11 mouse cellular contexts compared by ENCODE assay signal in the genomic region with DNA sequence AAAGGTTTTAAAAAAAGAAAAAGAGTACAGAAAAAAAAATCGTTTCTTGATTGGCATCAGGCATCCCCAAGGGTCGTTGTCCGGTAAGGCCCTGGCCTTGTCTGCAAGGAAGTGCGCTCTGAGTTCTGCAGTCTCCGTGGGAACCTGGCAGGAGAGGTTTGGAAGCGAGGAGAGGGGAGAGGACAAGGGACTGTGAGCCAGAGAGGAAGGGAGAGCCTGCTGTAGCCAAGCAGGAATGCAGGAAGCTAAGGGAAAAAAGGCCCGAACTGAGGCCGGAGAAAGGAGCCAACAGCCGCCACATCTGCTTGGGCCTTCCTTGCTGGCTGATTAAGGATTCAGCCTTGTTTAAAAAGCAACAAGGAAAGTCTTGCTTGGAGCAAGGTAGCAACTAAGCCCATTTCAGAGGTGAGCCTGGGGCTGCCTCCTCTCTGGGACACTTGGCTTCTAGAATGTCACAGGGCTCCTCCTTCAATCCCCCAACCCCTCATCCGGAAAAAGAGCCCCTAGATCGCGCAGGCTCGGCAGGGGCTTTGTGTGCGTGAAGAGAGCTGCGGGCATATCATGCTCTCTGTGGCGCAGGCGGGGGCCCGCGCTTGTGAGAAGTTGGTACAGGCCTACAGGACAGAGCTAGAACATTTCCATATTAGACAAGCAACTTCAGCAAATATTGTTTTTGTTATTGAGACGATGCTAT. TPM values are rescaled to one million over a fixed set of nuclear protein-coding genes. Genes with fewer than 3 reads are reported as not detected.
A peak's percentile ranks its signal among the peaks of the same experiment; 100 is the strongest.
DNase-seq lines count a peak whose midpoint lies in the region; ATAC-seq and TF ChIP-seq lines count a peak whose summit lies in the region.
"Had no signal": no experiment of that assay in that cellular context is flagged by ENCODE, and none has a peak within 500 bp of the region (broad histone marks: within the 10 kb centered on the region; RNA-seq: fewer than 3 reads in every experiment).

No protein-coding gene starts in this region.

- ATAC-seq in hindbrain, embryonic 16.5 days, result no peak; the same call in 1 of the 2 replicates
- no peak for ATAC-seq in neural tube, embryonic 12.5 days (ENCODE audit: low FRiP score, low read depth)
- ATAC-seq: liver, postnatal 0 days; Patski had no signal

- H3K9me3 ChIP-seq in hindbrain, embryonic 16.5 days (ENCODE audit: control insufficient read depth, low read length), result no peaks in the 10 kb centered on the region; the same call in 1 of the 2 replicates
- no peaks in the 10 kb centered on the region for H3K9me3 ChIP-seq in neural tube, embryonic 12.5 days

- no peak for TF ChIP-seq CTCF in layer of hippocampus, adult 2 months (conservative IDR thresholded peaks at IDR 0.05)

- no peaks in the 10 kb centered on the region for H3K36me3 ChIP-seq in hindbrain, embryonic 16.5 days (ENCODE audit: control insufficient read depth, insufficient read depth, low read length)
- H3K36me3 ChIP-seq in neural tube, embryonic 12.5 days, result no peaks in the 10 kb centered on the region

- H3K4me2 ChIP-seq in hindbrain, embryonic 16.5 days (ENCODE audit: low read length), result no peak overlapping the region
- no peak overlapping the region for H3K4me2 ChIP-seq in neural tube, embryonic 12.5 days (replicated peaks)

- peak overlapping the region; percentile 23; the same call in 1 of the 2 replicates for H3K9ac ChIP-seq in hindbrain, embryonic 16.5 days (ENCODE audit: low read depth, low read length)
- H3K9ac ChIP-seq in neural tube, embryonic 12.5 days, result 0 out of 2 replicates have a peak overlapping the region, but pooled peaks have one; percentile 1
- H3K9ac ChIP-seq: liver, postnatal 0 days had no signal

- no peak overlapping the region for H3K4me3 ChIP-seq in layer of hippocampus, adult 2 months
- no peak overlapping the region for H3K4me3 ChIP-seq in hindbrain, embryonic 16.5 days (ENCODE audit: low read length)
- no peak overlapping the region for H3K4me3 ChIP-seq in neural tube, embryonic 12.5 days
- H3K4me3 ChIP-seq: erythroblast, embryonic 14.5 days had no signal

- intact Hi-C loops in gastrocnemius, postnatal 14 days (cut with DNase I; ENCODE audit: low total_unique reads), result loop anchor here (5.0 to 10.0 kb wide), 2 partner anchors 78 to 206 kb away; partner anchors contain the start of gene Igfbp4

- H3K27ac ChIP-seq in layer of hippocampus, adult 2 months, result peak overlapping the region; percentile 59
- H3K27ac ChIP-seq in hindbrain, embryonic 16.5 days (ENCODE audit: low read depth, low read length), result no peak overlapping the region
- H3K27ac ChIP-seq in neural tube, embryonic 12.5 days, result no peak overlapping the region

- DNase-seq in layer of hippocampus, adult 2 months (ENCODE audit: low spot score in 2 of 2), result no peak
- no peak for DNase-seq in layer of hippocampus, adult 18-20 months (ENCODE audit: low spot score in 2 of 2)
- peak; percentile 68 for DNase-seq in gastrocnemius, postnatal 14 days
- no peak for DNase-seq in urinary bladder, postnatal 14 days (ENCODE audit: low spot score)
- DNase-seq in spleen, postnatal 4 days (ENCODE audit: low spot score in 2 of 2), result no peak
- no peak for DNase-seq in left cerebral cortex, adult 18-20 months (ENCODE audit: low spot score in 2 of 2)
- DNase-seq: liver, postnatal 0 days had no signal

- peaks cover 9% of the 10 kb centered on the region for H3K4me1 ChIP-seq in hindbrain, embryonic 16.5 days (ENCODE audit: control insufficient read depth, insufficient read depth, low read depth, low read length)
- peaks cover 38% of the 10 kb centered on the region for H3K4me1 ChIP-seq in neural tube, embryonic 12.5 days

- no peaks in the 10 kb centered on the region for H3K27me3 ChIP-seq in hindbrain, embryonic 16.5 days (replicated peaks; ENCODE audit: control insufficient read depth, insufficient read depth, low read length)
- H3K27me3 ChIP-seq in neural tube, embryonic 12.5 days (replicated peaks), result no peaks in the 10 kb centered on the region

- 34% methylated on average over 20 of the region's 20 CpGs for WGBS in hindbrain, embryonic 16.5 days
- WGBS in neural tube, embryonic 12.5 days, result 55% methylated on average over 20 of the region's 20 CpGs

RNA-seq across cellular contexts. Expression of gene Tns4, which starts 31.6 kb away (rescaled TPM):
- total RNA-seq in layer of hippocampus, adult 2 months (2021), result not detected
- total RNA-seq in layer of hippocampus, adult 18-20 months (2021), result under 1 TPM; 0.08 to 0.32 TPM
- under 1 TPM in 1 of 2 experiments, not detected in 1; 0.10 TPM for total RNA-seq in gastrocnemius, postnatal 14 days (2021)
- 0.16 TPM in 2 replicates for polyA plus RNA-seq in hindbrain, embryonic 16.5 days (2015; fragmentation: Nextera tagmentation; extraction: Ambion mirVana)
- 0.22 and 0.41 TPM in 2 replicates for polyA plus RNA-seq in neural tube, embryonic 12.5 days (2016; fragmentation: Nextera tagmentation; extraction: Ambion mirVana)
- under 1 TPM; 0.14 to 0.16 TPM for total RNA-seq in left cerebral cortex, adult 18-20 months (2021)
- polyA plus RNA-seq: erythroblast, embryonic 14.5 days; Patski had no signal

RNA-seq across cellular contexts. Expression of gene Ccr7, which starts 34.2 kb away (rescaled TPM):
- not detected for total RNA-seq in layer of hippocampus, adult 2 months (2021)
- total RNA-seq in layer of hippocampus, adult 18-20 months (2021), result not detected
- under 1 TPM; 0.10 to 0.11 TPM for total RNA-seq in gastrocnemius, postnatal 14 days (2021)
- not detected in 2 replicates for polyA plus RNA-seq in hindbrain, embryonic 16.5 days (2015; fragmentation: Nextera tagmentation; extraction: Ambion mirVana)
- 0.19 and 0.23 TPM in 2 replicates for polyA plus RNA-seq in neural tube, embryonic 12.5 days (2016; fragmentation: Nextera tagmentation; extraction: Ambion mirVana)
- under 1 TPM in 1 of 2 experiments, not detected in 1; 0.49 TPM for total RNA-seq in left cerebral cortex, adult 18-20 months (2021)
- polyA plus RNA-seq: erythroblast, embryonic 14.5 days had no signal
